Mouse (Mus musculus) MEL (cell line): ENCODE data around the gene Gm45716. TPM values are rescaled to one million over a fixed set of nuclear protein-coding genes. Genes with fewer than 3 reads are reported as not detected.

ENCODE experiments used
- DNase-seq: peaks from one replicate; pipeline ENCODE4 v3.0.0; 2011; ENCODE audit warnings: low read depth, low spot score
- H3K27ac ChIP-seq: 2 replicates; pipeline ENCODE4 v1.5.1; 2012; ENCODE audit warnings: low read depth, mild to moderate bottlenecking, control low read depth, low read length, moderate library complexity; ENCODE audit not compliant: control insufficient read depth
- H3K27me3 ChIP-seq, 2 experiments: fragments of 150-350 bp in 1 of 2; sonication (generic) in 1 of 2; 2 replicates each; pipeline ENCODE4 v1.6.1; 2012; ENCODE audit warnings: low read length in 2 of 2, mild to moderate bottlenecking in 2 of 2, improper control_type of control experiment in 1 of 2, moderate library complexity in 1 of 2; ENCODE audit not compliant: insufficient read depth in 2 of 2, control insufficient read depth in 1 of 2
- H3K36me3 ChIP-seq, 2 experiments: 2 replicates each; pipeline ENCODE4 v1.6.1; 2012 to 2014; ENCODE audit warnings: low read length in 2 of 2, improper control_type of control experiment in 1 of 2, inconsistent platforms in 1 of 2, mild to moderate bottlenecking in 1 of 2; ENCODE audit not compliant: insufficient read depth in 2 of 2, control insufficient read depth in 1 of 2
- H3K4me1 ChIP-seq, 2 experiments: fragments of 150-350 bp in 1 of 2; sonication (generic) in 1 of 2; 2 replicates each; pipeline ENCODE4 v1.6.1; 2012; ENCODE audit warnings: low read length in 2 of 2, improper control_type of control experiment in 1 of 2, mild to moderate bottlenecking in 1 of 2; ENCODE audit not compliant: insufficient read depth in 2 of 2, control insufficient read depth in 1 of 2
- H3K4me3 ChIP-seq, 2 experiments: fragments of 150-350 bp in 1 of 2; sonication (generic) in 1 of 2; 2 replicates each; pipeline ENCODE4 v1.5.1; 2012; ENCODE audit warnings: low read depth in 2 of 2, low read length in 2 of 2, mild to moderate bottlenecking in 2 of 2, moderate library complexity in 2 of 2, control low read depth in 1 of 2, improper control_type of control experiment in 1 of 2; ENCODE audit not compliant: control insufficient read depth in 1 of 2, insufficient read depth in 1 of 2
- H3K79me2 ChIP-seq: 2 replicates; pipeline ENCODE4 v1.6.1; 2012; ENCODE audit warnings: mild to moderate bottlenecking, low read length, moderate library complexity; ENCODE audit not compliant: control insufficient read depth, poor library complexity, insufficient read depth
- H3K9ac ChIP-seq: 2 replicates; pipeline ENCODE4 v1.6.1; 2012; ENCODE audit warnings: low read depth, mild to moderate bottlenecking, control low read depth, low read length, moderate library complexity; ENCODE audit not compliant: control insufficient read depth, poor library complexity, severe bottlenecking
- H3K9me3 ChIP-seq: fragments of 150-350 bp; sonication (generic); replicated peaks from 2 replicates; pipeline ENCODE4 v1.6.1; 2012; ENCODE audit warnings: mild to moderate bottlenecking, low read length, improper control_type of control experiment, moderate library complexity; ENCODE audit not compliant: insufficient read depth
- BHLHE40 ChIP-seq: IDR thresholded peaks from 2 replicates; pipeline ENCODE4 v1.6.1; 2012; ENCODE audit warnings: low read depth, mild to moderate bottlenecking, inconsistent platforms, low read length, improper control_type of control experiment, borderline replicate concordance
- CHD1 ChIP-seq: IDR thresholded peaks from 2 replicates; pipeline ENCODE4 v1.6.1; 2012; ENCODE audit warnings: low read depth, mild to moderate bottlenecking, inconsistent platforms, low read length, improper control_type of control experiment
- CHD2 ChIP-seq: IDR thresholded peaks from 2 replicates; pipeline ENCODE4 v1.6.1; 2011; ENCODE audit warnings: low read length, improper control_type of control experiment
- ELF1 ChIP-seq: IDR thresholded peaks from 2 replicates; pipeline ENCODE4 v1.6.1; 2014; ENCODE audit warnings: low read depth, mild to moderate bottlenecking, inconsistent platforms, low read length, improper control_type of control experiment, moderate library complexity
- EP300 ChIP-seq, 2 experiments: IDR thresholded peaks; 2 replicates each; pipeline ENCODE4 v1.6.1; 2011; ENCODE audit warnings: improper control_type of control experiment in 2 of 2, low read length in 2 of 2, low read depth in 1 of 2, mild to moderate bottlenecking in 1 of 2
- GABPA ChIP-seq: IDR thresholded peaks from 2 replicates; pipeline ENCODE4 v1.6.1; 2012; ENCODE audit warnings: low read depth, mild to moderate bottlenecking, inconsistent platforms, low read length, improper control_type of control experiment, moderate library complexity
- GATA1 ChIP-seq: IDR thresholded peaks from 2 replicates; pipeline ENCODE4 v1.6.1; 2011; ENCODE audit warnings: low read depth, low read length, improper control_type of control experiment
- HCFC1 ChIP-seq: IDR thresholded peaks from 2 replicates; pipeline ENCODE4 v1.6.1; 2012; ENCODE audit warnings: low read depth, mild to moderate bottlenecking, inconsistent platforms, low read length, improper control_type of control experiment, moderate library complexity
- KAT2A ChIP-seq: conservative IDR thresholded peaks from 2 replicates; pipeline ENCODE4 v1.6.1; 2012; ENCODE audit warnings: low read depth, low read length, improper control_type of control experiment, inconsistent platforms
- MAFK ChIP-seq: IDR thresholded peaks from 2 replicates; pipeline ENCODE4 v1.6.1; 2011; ENCODE audit warnings: low read depth, mild to moderate bottlenecking, low read length, improper control_type of control experiment, borderline replicate concordance
- MAZ ChIP-seq: IDR thresholded peaks from 2 replicates; pipeline ENCODE4 v1.6.1; 2012; ENCODE audit warnings: low read depth, mild to moderate bottlenecking, inconsistent platforms, low read length, improper control_type of control experiment
- MYC ChIP-seq: IDR thresholded peaks from 2 replicates; pipeline ENCODE4 v1.6.1; 2011; ENCODE audit warnings: low read depth, mild to moderate bottlenecking, low read length, improper control_type of control experiment, moderate library complexity
- NRF1 ChIP-seq: IDR thresholded peaks from 2 replicates; pipeline ENCODE4 v1.6.1; 2014; ENCODE audit warnings: low read depth, mild to moderate bottlenecking, inconsistent platforms, low read length, improper control_type of control experiment, moderate library complexity; ENCODE audit not compliant: poor library complexity, insufficient read depth, severe bottlenecking
- POLR2AphosphoS2 ChIP-seq: IDR thresholded peaks from 2 replicates; pipeline ENCODE4 v1.6.1; 2011; ENCODE audit warnings: low read length, improper control_type of control experiment
- POLR2AphosphoS5 ChIP-seq: IDR thresholded peaks from 2 replicates; pipeline ENCODE4 v1.6.1; 2012; ENCODE audit warnings: low read depth, borderline replicate concordance, mild to moderate bottlenecking, inconsistent platforms, low read length, moderate library complexity, mixed read lengths
- RAD21 ChIP-seq: IDR thresholded peaks from 2 replicates; pipeline ENCODE4 v1.6.1; 2011; ENCODE audit warnings: mild to moderate bottlenecking, low read depth, low read length, improper control_type of control experiment
- RCOR1 ChIP-seq: IDR thresholded peaks from 2 replicates; pipeline ENCODE4 v1.6.1; 2012; ENCODE audit warnings: low read depth, mild to moderate bottlenecking, inconsistent platforms, low read length, improper control_type of control experiment
- SMC3 ChIP-seq: IDR thresholded peaks from 2 replicates; pipeline ENCODE4 v1.6.1; 2011; ENCODE audit warnings: low read depth, low read length, improper control_type of control experiment
- TBP ChIP-seq: IDR thresholded peaks from 2 replicates; pipeline ENCODE4 v1.8.0; 2011; ENCODE audit warnings: low read depth, low read length, improper control_type of control experiment
- UBTF ChIP-seq: IDR thresholded peaks from 2 replicates; pipeline ENCODE4 v1.6.1; 2012; ENCODE audit warnings: low read depth, mild to moderate bottlenecking, inconsistent platforms, low read length, improper control_type of control experiment, moderate library complexity, borderline replicate concordance; ENCODE audit not compliant: insufficient read depth
- USF2 ChIP-seq, 2 experiments: IDR thresholded peaks; 2 replicates each; pipeline ENCODE4 v1.6.1; 2011 to 2012; ENCODE audit warnings: improper control_type of control experiment in 2 of 2, low read length in 2 of 2, borderline replicate concordance in 1 of 2, inconsistent platforms in 1 of 2, low read depth in 1 of 2, mild to moderate bottlenecking in 1 of 2; ENCODE audit not compliant: insufficient read depth in 1 of 2
- ZC3H11A ChIP-seq: IDR thresholded peaks from 2 replicates; pipeline ENCODE4 v1.6.1; 2012; ENCODE audit warnings: low read depth, mild to moderate bottlenecking, inconsistent platforms, low read length, improper control_type of control experiment
- ZKSCAN1 ChIP-seq: IDR thresholded peaks from 2 replicates; pipeline ENCODE4 v1.6.1; 2012; ENCODE audit warnings: low read depth, mild to moderate bottlenecking, inconsistent platforms, low read length, improper control_type of control experiment, moderate library complexity
- ZMIZ1 ChIP-seq: IDR thresholded peaks from 2 replicates; pipeline ENCODE4 v1.6.1; 2012; ENCODE audit warnings: low read depth, mild to moderate bottlenecking, inconsistent platforms, low read length, improper control_type of control experiment, moderate library complexity
- polyA plus RNA-seq, 2 experiments: library from polyadenylated mRNA; stranded (reverse) in 1 of 2; unstranded in 1 of 2; fragments of >175 nt in 1 of 2; fragments of >200 nt in 1 of 2; gene quantifications; 2 replicates each; pipeline versions ENCODE4 v1.2.1 to v1.2.4; 2012; ENCODE audit warnings: low replicate concordance in 2 of 2, low read depth in 1 of 2; ENCODE audit not compliant: insufficient read length in 2 of 2, insufficient read depth in 1 of 2, missing spikeins in 1 of 2
- total RNA-seq: library from RNA; depleted of rRNA; stranded (reverse); fragments of 300-350 nt; gene quantifications from 2 replicates; pipeline ENCODE4 v1.2.3, GENCODE M21; 2012

Gm45716 gene
- total and polyA plus RNA-seq, 3 experiments = 2.9 to 4.1 TPM; not detected in 1

- no peaks in the 10 kb centered on the region for H3K9me3 ChIP-seq
- TF ChIP-seq MAFK (no peak), BHLHE40 (no peak), GATA1 (no peak), GABPA (no peak), POLR2AphosphoS5 (no peak), UBTF (no peak), KAT2A (no peak), ZMIZ1 (no peak), ZKSCAN1 (no peak), ELF1 (no peak), ZC3H11A (no peak), MAZ (no peak), CHD1 (no peak), MYC (no peak), POLR2AphosphoS2 (no peak)
- peaks cover 4 to 8% of the 10 kb centered on the region in 2 experiments for H3K27me3 ChIP-seq
- H3K27ac ChIP-seq = no peak overlapping the region
- no peak overlapping the region for H3K4me3 ChIP-seq
- H3K79me2 ChIP-seq = no peaks in the 10 kb centered on the region
- no peak for DNase-seq
- H3K36me3 ChIP-seq = no peaks in the 10 kb centered on the region
- no peaks in the 10 kb centered on the region for H3K4me1 ChIP-seq
- no peak overlapping the region for H3K9ac ChIP-seq
These were observed 10.6 kb downstream of the Gm45716 start for GRCm38 (mm10) chr11:90198048-90198447.

- TF ChIP-seq MAFK (no peak), BHLHE40 (no peak), SMC3 (no peak), CHD1 (no peak), RAD21 (no peak), POLR2AphosphoS5 (no peak), ZMIZ1 (no peak), ZC3H11A (no peak), KAT2A (no peak), RCOR1 (no peak), GATA1 (no peak), NRF1 (no peak), CHD2 (no peak), EP300 (IDR thresholded peaks at IDR 0.05; ENCODE audit: low read depth in 1 of 2, low read length in 2 of 2) (no peak), HCFC1 (no peak), USF2 (IDR thresholded peaks at IDR 0.05; ENCODE audit: borderline replicate concordance in 1 of 2, insufficient read depth in 1 of 2, low read depth in 1 of 2, low read length in 2 of 2) (no peak), TBP (no peak), MAZ (no peak)
- TF ChIP-seq, all 39 proteins: peak for 0
- Histone ChIP-seq H3K9ac (no peak overlapping the region), H3K79me2 (no peaks in the 10 kb centered on the region), H3K36me3 (no peaks in the 10 kb centered on the region), H3K4me3 (no peak overlapping the region), H3K27me3 (peaks cover 4 to 5% of the 10 kb centered on the region in 2 experiments), H3K27ac (no peak overlapping the region), H3K9me3 (no peaks in the 10 kb centered on the region), H3K4me1 (no peaks in the 10 kb centered on the region)
- DNase-seq = no peak
These were observed 13.3 kb downstream of the Gm45716 start for GRCm38 (mm10) chr11:90200826-90201225.
